In genomic region chr9:42371670-42372368, GRCm38 (mm10) we compare ENCODE assay signal across 30 mouse cellular contexts. TPM values are rescaled to one million over a fixed set of nuclear protein-coding genes. Genes with fewer than 3 reads are reported as not detected.
DNase-seq lines count a peak whose midpoint lies in the region; ATAC-seq and TF ChIP-seq lines count a peak whose summit lies in the region.
"Had no signal": no experiment of that assay in that cellular context is flagged by ENCODE, and none has a peak within 500 bp of the region (broad histone marks: within the 10 kb centered on the region; RNA-seq: fewer than 3 reads in every experiment).

No protein-coding gene starts in this region.

- peak; percentile 50; the same call in 1 of the 2 replicates for ATAC-seq in erythroblast, adult 5-6 weeks (replicated peaks; ENCODE audit: low FRiP score, poor library complexity, severe bottlenecking)
- peak; percentile 97 for ATAC-seq in liver, embryonic 13.5 days (ENCODE audit: low read depth)
- peak; percentile 90 for ATAC-seq in megakaryocyte progenitor cell, adult 5-6 weeks (replicated peaks; ENCODE audit: poor library complexity)
- ATAC-seq in monocyte, adult 5-6 weeks (replicated peaks; ENCODE audit: insufficient number of reproducible peaks, low FRiP score, low TSS enrichment, poor library complexity, severe bottlenecking) = no peak
- no peak for ATAC-seq in intestine, embryonic 16.5 days
- ATAC-seq: forebrain, embryonic 15.5 days; inflammation-experienced regulatory T-cells, adult 6 months had no signal

- peak overlapping the region; percentile 62 for H3K27ac ChIP-seq in liver, embryonic 13.5 days
- no peak overlapping the region for H3K27ac ChIP-seq in intestine, embryonic 16.5 days (ENCODE audit: low read length)
- H3K27ac ChIP-seq in gastrocnemius, adult 2 months = no peak overlapping the region
- H3K27ac ChIP-seq: embryonic facial prominence, embryonic 10.5 days; embryonic facial prominence, embryonic 15.5 days; forebrain, embryonic 15.5 days; hindbrain, embryonic 10.5 days; hindbrain, embryonic 15.5 days; midbrain, embryonic 12.5 days; neural tube, embryonic 13.5 days had no signal

- 21% methylated on average over 6 of the region's 6 CpGs for WGBS in liver, embryonic 13.5 days (ENCODE audit: insufficient replicate concordance)
- WGBS in intestine, embryonic 16.5 days = 71% methylated on average over 6 of the region's 6 CpGs

- intact Hi-C loops in gastrocnemius, adult 2 months (cut with DNase I) = no loop called here

- H3K27me3 ChIP-seq in liver, embryonic 13.5 days = no peaks in the 10 kb centered on the region
- no peaks in the 10 kb centered on the region for H3K27me3 ChIP-seq in intestine, embryonic 16.5 days (replicated peaks; ENCODE audit: control insufficient read depth, insufficient read depth, low read length)
- H3K27me3 ChIP-seq: embryonic facial prominence, embryonic 15.5 days; forebrain, embryonic 15.5 days; hindbrain, embryonic 15.5 days; midbrain, embryonic 12.5 days had no signal

- no peak for TF ChIP-seq CTCF in gastrocnemius, adult 2 months (IDR thresholded peaks at IDR 0.05)

- peaks cover 30% of the 10 kb centered on the region for H3K4me1 ChIP-seq in liver, embryonic 13.5 days (replicated peaks)
- H3K4me1 ChIP-seq in intestine, embryonic 16.5 days (ENCODE audit: control insufficient read depth, insufficient read depth, low read length) = no peaks in the 10 kb centered on the region
- H3K4me1 ChIP-seq: embryonic facial prominence, embryonic 10.5 days; embryonic facial prominence, embryonic 15.5 days; forebrain, embryonic 15.5 days; hindbrain, embryonic 10.5 days; hindbrain, embryonic 15.5 days; midbrain, embryonic 12.5 days; neural tube, embryonic 13.5 days had no signal

- no peaks in the 10 kb centered on the region for H3K36me3 ChIP-seq in liver, embryonic 13.5 days
- no peaks in the 10 kb centered on the region for H3K36me3 ChIP-seq in intestine, embryonic 16.5 days (ENCODE audit: control insufficient read depth, insufficient read depth, low read length)
- H3K36me3 ChIP-seq: embryonic facial prominence, embryonic 10.5 days; embryonic facial prominence, embryonic 15.5 days; forebrain, embryonic 15.5 days; hindbrain, embryonic 10.5 days; hindbrain, embryonic 15.5 days; midbrain, embryonic 12.5 days; neural tube, embryonic 13.5 days had no signal

- no peak overlapping the region for H3K9ac ChIP-seq in liver, embryonic 13.5 days
- H3K9ac ChIP-seq in intestine, embryonic 16.5 days (ENCODE audit: low read depth, low read length) = no peak overlapping the region
- H3K9ac ChIP-seq: embryonic facial prominence, embryonic 15.5 days; forebrain, embryonic 15.5 days; hindbrain, embryonic 15.5 days; lung, embryonic 14.5 days; midbrain, embryonic 12.5 days; neural tube, embryonic 13.5 days had no signal

- H3K4me2 ChIP-seq in liver, embryonic 13.5 days = peak overlapping the region; percentile 30
- no peak overlapping the region for H3K4me2 ChIP-seq in intestine, embryonic 16.5 days (ENCODE audit: low read depth, low read length)
- H3K4me2 ChIP-seq: embryonic facial prominence, embryonic 15.5 days; forebrain, embryonic 15.5 days; hindbrain, embryonic 15.5 days; lung, embryonic 14.5 days; midbrain, embryonic 12.5 days; neural tube, embryonic 13.5 days had no signal

- no peak overlapping the region for H3K4me3 ChIP-seq in liver, embryonic 13.5 days (replicated peaks)
- no peak overlapping the region for H3K4me3 ChIP-seq in intestine, embryonic 16.5 days (ENCODE audit: low read length)
- H3K4me3 ChIP-seq in gastrocnemius, adult 2 months = no peak overlapping the region
- H3K4me3 ChIP-seq: embryonic facial prominence, embryonic 10.5 days; embryonic facial prominence, embryonic 15.5 days; forebrain, embryonic 15.5 days; hindbrain, embryonic 10.5 days; hindbrain, embryonic 15.5 days; midbrain, embryonic 12.5 days; neural tube, embryonic 13.5 days had no signal

- no peaks in the 10 kb centered on the region for H3K9me3 ChIP-seq in liver, embryonic 13.5 days (replicated peaks)
- H3K9me3 ChIP-seq in intestine, embryonic 16.5 days (ENCODE audit: control insufficient read depth, low read length) = no peaks in the 10 kb centered on the region
- H3K9me3 ChIP-seq: embryonic facial prominence, embryonic 10.5 days; embryonic facial prominence, embryonic 15.5 days; forebrain, embryonic 15.5 days; hindbrain, embryonic 10.5 days; hindbrain, embryonic 15.5 days; midbrain, embryonic 12.5 days; neural tube, embryonic 13.5 days had no signal

- DNase-seq in spleen, adult 12 weeks (ENCODE audit: low spot score) = peak; percentile 5
- DNase-seq in spleen, postnatal 36 days (ENCODE audit: low spot score in 2 of 2) = no peak
- peak; percentile 63 for DNase-seq in liver, embryonic 13.5 days
- no peak for DNase-seq in gastrocnemius, adult 2 months
- DNase-seq: adrenal gland, adult 2 months; cerebellum, adult 18-20 months; cerebellum, postnatal 10 days; heart, postnatal 14 days; kidney, adult 18-20 months; kidney, postnatal 36 days; layer of hippocampus, postnatal 36 days; left cerebral cortex, postnatal 4 days; lung, embryonic 14.5 days; lung, postnatal 14 days; right cerebral cortex, postnatal 4 days; thymus, postnatal 14 days had no signal

RNA-seq across cellular contexts. Expression of gene Tecta, which starts 27.9 kb away (rescaled TPM):
- total RNA-seq in erythroblast, adult 5-6 weeks (2015; ENCODE audit: low replicate concordance) = 0.63 TPM in 1 of 2 replicates, not detected in the other
- 1.1 TPM in 2 replicates for total RNA-seq in erythroblast, adult 5-6 weeks (2017; ENCODE audit: low replicate concordance)
- 0.06 and 0.08 TPM in 2 replicates for polyA plus RNA-seq in liver, embryonic 13.5 days (2015; fragmentation: Nextera tagmentation; extraction: Ambion mirVana)
- total RNA-seq in megakaryocyte progenitor cell, adult 5-6 weeks (2015) = not detected in 2 replicates
- not detected in 2 replicates for total RNA-seq in megakaryocyte progenitor cell, adult 5-6 weeks (2017)
- total RNA-seq in monocyte, adult 5-6 weeks (2017) = 0.10 TPM in 1 of 3 replicates, not detected in the others
- 0.20 and 0.23 TPM in 2 replicates for polyA plus RNA-seq in intestine, embryonic 16.5 days (2015; fragmentation: Nextera tagmentation; extraction: Ambion mirVana)
- 1 to 10 TPM in 1 of 2 experiments, under 1 TPM in 1; 0.77 to 1.2 TPM for total RNA-seq in gastrocnemius, adult 2 months (2021)
- total RNA-seq: megakaryocyte, adult 5-6 weeks had no signal
- polyA plus RNA-seq: heart, embryonic 14.5 days; inflammation-experienced regulatory T-cells, adult 6 months had no signal

Comparison
In these comparisons a context has a peak if more than half of its experiments do, and no peak if none do; other contexts are left out.
1. DNase-seq: peak in spleen, adult 12 weeks (single experiment) and liver, embryonic 13.5 days (single experiment); none in spleen, postnatal 36 days (0 of 2) and gastrocnemius, adult 2 months (single experiment).
2. ATAC-seq: peak in erythroblast, adult 5-6 weeks (single experiment), liver, embryonic 13.5 days (single experiment) and megakaryocyte progenitor cell, adult 5-6 weeks (single experiment); none in monocyte, adult 5-6 weeks (single experiment) and intestine, embryonic 16.5 days (single experiment).